Mouse (Mus musculus): Measurements from ENCODE around the gene Haao.

DNA sequence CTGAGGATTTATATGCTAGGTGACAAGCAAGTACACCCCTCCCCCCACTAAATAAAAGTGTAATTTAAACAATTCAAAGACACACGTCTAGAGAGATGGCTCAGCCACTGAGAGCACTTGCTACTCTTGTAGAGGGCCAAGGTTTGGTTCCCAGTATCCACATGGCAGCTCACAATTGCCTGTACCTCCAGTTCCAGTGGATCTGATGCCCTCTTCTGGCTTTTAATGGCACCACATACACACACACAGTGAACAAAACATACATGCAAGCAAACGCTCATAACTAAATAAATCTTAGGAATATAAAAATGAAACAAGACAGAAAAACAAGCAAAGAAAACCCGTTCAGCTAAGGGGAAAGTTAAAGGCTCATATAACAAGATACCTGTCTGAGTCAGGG lies 6.1 kb upstream of the Haao start:
- no peak for TF ChIP-seq CTCF (IDR thresholded peaks at IDR 0.05; ENCODE audit: insufficient read depth, low read depth, low read length)
- no peak for TF ChIP-seq POLR2A (IDR thresholded peaks at IDR 0.05; ENCODE audit: insufficient read depth, low read depth, low read length)

Data from olfactory bulb, adult 2 months (tissue).